Mouse (Mus musculus): Measurements from ENCODE around the gene Hdac8. TPM values are rescaled to one million over a fixed set of nuclear protein-coding genes. Genes with fewer than 3 reads are reported as not detected.

The Hdac8 gene
- polyA plus RNA-seq, 2 experiments: 0.43 to 2.3 TPM

- Histone ChIP-seq H3K27ac (no peak overlapping the region), H3K4me3 (ENCODE audit: insufficient read depth in 1 of 2, low read depth in 2 of 2, low read length in 2 of 2) (no peak overlapping the region), H3K36me3 (replicated peaks; ENCODE audit: control insufficient read depth, insufficient read depth, low read depth) (no peaks in the 10 kb centered on the region), H3K9me3 (ENCODE audit: control insufficient read depth, low read length) (no peaks in the 10 kb centered on the region), H3K9ac (replicated peaks) (no peak overlapping the region), H3K27me3 (ENCODE audit: control insufficient read depth, insufficient read depth, low read length) (no peaks in the 10 kb centered on the region; the same call in 1 of the 2 replicates), H3K4me2 (ENCODE audit: low read depth) (no peak overlapping the region), H3K4me1 (replicated peaks; ENCODE audit: control insufficient read depth in 2 of 2, insufficient read depth in 2 of 2, low read length in 1 of 2) (peaks cover 0 to 3% of the 10 kb centered on the region in 2 experiments; a peak in 2 of 4 replicates)
- WGBS (ENCODE audit: insufficient replicate concordance): 68% methylated on average over 3 of the region's 3 CpGs
- DNase-seq (ENCODE audit: low read depth in 3 of 3, low spot score in 3 of 3) (no peak), ATAC-seq (ENCODE audit: insufficient read depth) (peak; percentile 39; the same call in 1 of the 2 replicates)
- TF ChIP-seq CTCF (IDR thresholded peaks at IDR 0.05; ENCODE audit: low read depth) (no peak), EP300 (IDR thresholded peaks at IDR 0.05; ENCODE audit: low read depth) (no peak)
Observed at GRCm38 (mm10) chrX:102311119-102311518, 194.0 kb downstream of the Hdac8 start.

- Histone ChIP-seq H3K27me3 (ENCODE audit: control insufficient read depth, insufficient read depth, low read length) (no peaks in the 10 kb centered on the region; the same call in 1 of the 2 replicates), H3K4me1 (replicated peaks; ENCODE audit: control insufficient read depth in 2 of 2, insufficient read depth in 2 of 2, low read length in 1 of 2) (peaks cover 0 to 10% of the 10 kb centered on the region in 2 experiments; a peak in 2 of 4 replicates), H3K4me3 (ENCODE audit: insufficient read depth in 1 of 2, low read depth in 2 of 2, low read length in 2 of 2) (no peak overlapping the region), H3K9ac (replicated peaks) (no peak overlapping the region), H3K36me3 (replicated peaks; ENCODE audit: control insufficient read depth, insufficient read depth, low read depth) (no peaks in the 10 kb centered on the region), H3K9me3 (ENCODE audit: control insufficient read depth, low read length) (no peaks in the 10 kb centered on the region), H3K27ac (no peak overlapping the region), H3K4me2 (ENCODE audit: low read depth) (no peak overlapping the region)
- DNase-seq (ENCODE audit: low read depth in 3 of 3, low spot score in 3 of 3): no peak
- no peak for TF ChIP-seq EP300 (IDR thresholded peaks at IDR 0.05; ENCODE audit: low read depth)
- TF ChIP-seq CTCF (IDR thresholded peaks at IDR 0.05; ENCODE audit: low read depth): no peak
- WGBS (ENCODE audit: insufficient replicate concordance): 78% methylated on average over 5 of the region's 5 CpGs
- no peak for ATAC-seq (ENCODE audit: insufficient read depth)
Observed at GRCm38 (mm10) chrX:102307511-102307910, 197.6 kb downstream of the Hdac8 start.

DNA sequence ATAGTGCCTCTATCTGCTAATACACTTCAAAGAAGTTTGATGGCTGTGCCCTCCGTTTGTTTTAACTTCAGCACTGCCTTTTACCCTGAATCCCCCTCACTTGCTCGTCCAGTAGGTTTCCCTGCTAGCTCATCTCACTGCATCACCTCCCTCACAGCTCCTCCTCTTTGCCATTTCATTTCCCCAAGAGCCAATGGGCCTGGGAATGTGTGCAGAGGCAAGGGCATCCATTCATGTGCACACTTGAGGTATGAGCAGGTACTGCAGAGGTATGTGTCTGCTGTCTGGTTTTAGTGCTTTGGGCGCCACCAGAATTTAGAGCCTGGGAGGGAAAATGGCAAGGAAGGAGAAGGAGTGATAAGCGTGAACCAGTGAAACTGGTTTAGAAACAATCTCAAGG, 199.4 kb downstream of the Hdac8 start:
- H3K27ac ChIP-seq: no peak overlapping the region
- WGBS (ENCODE audit: insufficient replicate concordance): 58% methylated on average over 4 of the region's 4 CpGs
- H3K36me3 ChIP-seq (replicated peaks; ENCODE audit: control insufficient read depth, insufficient read depth, low read depth): no peaks in the 10 kb centered on the region
- ATAC-seq (ENCODE audit: insufficient read depth) (no peak), DNase-seq (ENCODE audit: low read depth in 3 of 3, low spot score in 3 of 3) (no peak)
- H3K9me3 ChIP-seq (ENCODE audit: control insufficient read depth, low read length): no peaks in the 10 kb centered on the region
- TF ChIP-seq EP300 (IDR thresholded peaks at IDR 0.05; ENCODE audit: low read depth) (no peak), CTCF (IDR thresholded peaks at IDR 0.05; ENCODE audit: low read depth) (no peak)
- no peak overlapping the region for H3K4me2 ChIP-seq (ENCODE audit: low read depth)
- no peaks in the 10 kb centered on the region; the same call in 1 of the 2 replicates for H3K27me3 ChIP-seq (ENCODE audit: control insufficient read depth, insufficient read depth, low read length)
- H3K9ac ChIP-seq (replicated peaks): no peak overlapping the region
- H3K4me1 ChIP-seq (replicated peaks; ENCODE audit: control insufficient read depth in 2 of 2, insufficient read depth in 2 of 2, low read length in 1 of 2): peaks cover 0 to 13% of the 10 kb centered on the region in 2 experiments; a peak in 2 of 4 replicates
- no peak overlapping the region for H3K4me3 ChIP-seq (ENCODE audit: insufficient read depth in 1 of 2, low read depth in 2 of 2, low read length in 2 of 2)

GRCm38 (mm10) chrX:102304914-102305313, 200.2 kb downstream of the Hdac8 start:
- H3K4me3 ChIP-seq (ENCODE audit: insufficient read depth in 1 of 2, low read depth in 2 of 2, low read length in 2 of 2): no peak overlapping the region
- H3K4me2 ChIP-seq (ENCODE audit: low read depth): no peak overlapping the region
- H3K36me3 ChIP-seq (replicated peaks; ENCODE audit: control insufficient read depth, insufficient read depth, low read depth): no peaks in the 10 kb centered on the region
- H3K27me3 ChIP-seq (ENCODE audit: control insufficient read depth, insufficient read depth, low read length): no peaks in the 10 kb centered on the region; the same call in 1 of the 2 replicates
- 63% methylated on average over 4 of the region's 4 CpGs for WGBS (ENCODE audit: insufficient replicate concordance)
- no peak for DNase-seq (ENCODE audit: low read depth in 3 of 3, low spot score in 3 of 3)
- H3K4me1 ChIP-seq (replicated peaks; ENCODE audit: control insufficient read depth in 2 of 2, insufficient read depth in 2 of 2, low read length in 1 of 2): peaks cover 0 to 13% of the 10 kb centered on the region in 2 experiments; a peak in 2 of 4 replicates
- H3K9me3 ChIP-seq (ENCODE audit: control insufficient read depth, low read length): no peaks in the 10 kb centered on the region
- no peak overlapping the region for H3K9ac ChIP-seq (replicated peaks)
- H3K27ac ChIP-seq: no peak overlapping the region
- TF ChIP-seq CTCF (IDR thresholded peaks at IDR 0.05; ENCODE audit: low read depth) (no peak), EP300 (IDR thresholded peaks at IDR 0.05; ENCODE audit: low read depth) (no peak)
- ATAC-seq (ENCODE audit: insufficient read depth): no peak

DNA sequence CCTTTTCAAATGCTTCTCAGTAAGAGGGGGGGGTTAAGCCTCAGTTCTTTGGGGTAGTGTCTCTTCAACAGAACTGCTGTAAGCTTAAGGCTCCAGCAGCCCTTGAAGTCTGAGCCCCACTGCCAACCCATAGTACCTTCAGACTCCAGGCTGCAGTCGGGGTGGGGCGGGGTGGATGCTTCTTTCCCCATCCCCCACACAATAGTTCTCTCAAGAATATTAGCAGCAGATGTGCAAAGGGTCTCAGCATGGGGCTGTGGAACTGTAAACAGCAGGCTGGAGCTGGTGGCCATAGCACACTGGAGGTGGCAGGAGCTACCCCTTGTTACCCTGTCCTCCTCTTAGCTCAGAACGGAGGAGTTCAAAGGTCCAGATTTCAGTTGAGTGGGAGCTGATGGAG, 202.7 kb downstream of the Hdac8 start:
- H3K9ac ChIP-seq (replicated peaks): no peak overlapping the region
- no peaks in the 10 kb centered on the region for H3K27me3 ChIP-seq (ENCODE audit: control insufficient read depth, insufficient read depth, low read length)
- ATAC-seq (ENCODE audit: insufficient read depth): no peak
- peaks cover 0 to 10% of the 10 kb centered on the region in 2 experiments; a peak in 2 of 4 replicates for H3K4me1 ChIP-seq (replicated peaks; ENCODE audit: control insufficient read depth in 2 of 2, insufficient read depth in 2 of 2, low read length in 1 of 2)
- 62% methylated on average over 3 of the region's 3 CpGs for WGBS (ENCODE audit: insufficient replicate concordance)
- no peak for TF ChIP-seq CTCF (IDR thresholded peaks at IDR 0.05; ENCODE audit: low read depth)
- TF ChIP-seq EP300 (IDR thresholded peaks at IDR 0.05; ENCODE audit: low read depth): no peak
- H3K9me3 ChIP-seq (ENCODE audit: control insufficient read depth, low read length): no peaks in the 10 kb centered on the region
- H3K4me3 ChIP-seq (ENCODE audit: insufficient read depth in 1 of 2, low read depth in 2 of 2, low read length in 2 of 2): no peak overlapping the region
- H3K4me2 ChIP-seq (ENCODE audit: low read depth): no peak overlapping the region
- no peaks in the 10 kb centered on the region for H3K36me3 ChIP-seq (replicated peaks; ENCODE audit: control insufficient read depth, insufficient read depth, low read depth)
- no peak for DNase-seq (ENCODE audit: low read depth in 3 of 3, low spot score in 3 of 3)
- no peak overlapping the region for H3K27ac ChIP-seq
